Mouse (Mus musculus) testis, adult 2 months (tissue): Measurements from ENCODE around the gene Sertad3.

Experiments used
- CTCF ChIP-seq: fragments of 200-500 bp; IDR thresholded peaks from 2 replicates; pipeline ENCODE4 v1.5.1; 2012; ENCODE audit warnings: low read depth, mild to moderate bottlenecking, inconsistent platforms, low read length, moderate library complexity; ENCODE audit not compliant: control insufficient read depth, insufficient read depth, insufficient replicate concordance
- POLR2A ChIP-seq: fragments of 200-500 bp; IDR thresholded peaks from 2 replicates; pipeline ENCODE4 v1.6.1; 2012; ENCODE audit warnings: low read depth, mild to moderate bottlenecking, inconsistent platforms, low read length, moderate library complexity; ENCODE audit not compliant: control insufficient read depth

GRCm38 (mm10) chr7:27472596-27472995 lies 972 bp upstream of the Sertad3 start:
- TF ChIP-seq CTCF (no peak), POLR2A (no peak)
